Mouse (Mus musculus): ENCODE data around the gene Desi1. TPM values are rescaled to one million over a fixed set of nuclear protein-coding genes. Genes with fewer than 3 reads are reported as not detected.

The Desi1 gene
- total and polyA plus RNA-seq, 3 experiments: 10.0 to 47.3 (median 10.9) TPM

GRCm38 (mm10) chr15:81943176-81943749 is 90.4 kb downstream of the Desi1 start (continued):
- 0 out of 2 replicates have a peak, but pooled peaks have one; percentile 27 for TF ChIP-seq ETS1 (conservative IDR thresholded peaks at IDR 0.05; ENCODE audit: low read depth, low read length)
- TF ChIP-seq MAFK (IDR thresholded peaks at IDR 0.05; ENCODE audit: insufficient replicate concordance, low read length): no peak
- no peak for TF ChIP-seq MAX (IDR thresholded peaks at IDR 0.05; ENCODE audit: low read length)
- TF ChIP-seq USF1 (IDR thresholded peaks at IDR 0.05; ENCODE audit: low read depth, low read length): no peak
- TF ChIP-seq ELF1 (IDR thresholded peaks at IDR 0.05; ENCODE audit: low read depth, low read length): no peak
- TF ChIP-seq MEF2A (IDR thresholded peaks at IDR 0.05; ENCODE audit: borderline replicate concordance, low read depth, low read length): 0 out of 2 replicates have a peak, but pooled peaks have one; percentile 29

Other genes with a start within 250 kb of the Desi1 start
- gene Tef, start 231.4 kb downstream of the Desi1 start, total RNA-seq (2012; rRNA removed): 12.8 and 14.9 TPM in 2 replicates
- 14.4 and 14.7 TPM in 2 replicates for gene Tef, start 231.4 kb downstream of the Desi1 start, total RNA-seq (2014; rRNA removed)
- gene Tef, start 231.4 kb downstream of the Desi1 start, polyA plus RNA-seq (2012; ENCODE audit: insufficient read length, low read depth): 15.8 and 17.2 TPM in 2 replicates
- 21.8 and 25.3 TPM in 2 replicates for gene Tob2, start 175.1 kb downstream of the Desi1 start, total RNA-seq (2012; rRNA removed)
- 5.0 and 5.6 TPM in 2 replicates for gene Tob2, start 175.1 kb downstream of the Desi1 start, total RNA-seq (2014; rRNA removed)
- 18.9 and 22.0 TPM in 2 replicates for gene Tob2, start 175.1 kb downstream of the Desi1 start, polyA plus RNA-seq (2012; ENCODE audit: insufficient read length, low read depth)
- 86.3 and 126 TPM in 2 replicates for gene Phf5a, start 162.0 kb downstream of the Desi1 start, total RNA-seq (2012; rRNA removed)
- 116 and 137 TPM in 2 replicates for gene Phf5a, start 162.0 kb downstream of the Desi1 start, total RNA-seq (2014; rRNA removed)
- gene Phf5a, start 162.0 kb downstream of the Desi1 start, polyA plus RNA-seq (2012; ENCODE audit: insufficient read length, low read depth): 177 and 228 TPM in 2 replicates
- 177 and 190 TPM in 2 replicates for gene Aco2, start 161.6 kb downstream of the Desi1 start, total RNA-seq (2012; rRNA removed)
- 150 and 161 TPM in 2 replicates for gene Aco2, start 161.6 kb downstream of the Desi1 start, total RNA-seq (2014; rRNA removed)
- gene Aco2, start 161.6 kb downstream of the Desi1 start, polyA plus RNA-seq (2012; ENCODE audit: insufficient read length, low read depth): 205 and 222 TPM in 2 replicates
- gene Polr3h, start 107.6 kb downstream of the Desi1 start, total RNA-seq (2012; rRNA removed): 59.3 and 64.9 TPM in 2 replicates
- 40.5 and 40.7 TPM in 2 replicates for gene Polr3h, start 107.6 kb downstream of the Desi1 start, total RNA-seq (2014; rRNA removed)
- 153 and 224 TPM in 2 replicates for gene Polr3h, start 107.6 kb downstream of the Desi1 start, polyA plus RNA-seq (2012; ENCODE audit: insufficient read length, low read depth)
- gene Csdc2, start 97.1 kb downstream of the Desi1 start, total RNA-seq (2012; rRNA removed): 0.08 and 0.13 TPM in 2 replicates
- gene Csdc2, start 97.1 kb downstream of the Desi1 start, total RNA-seq (2014; rRNA removed): not detected in 2 replicates
- 0.43 and 0.45 TPM in 2 replicates for gene Csdc2, start 97.1 kb downstream of the Desi1 start, polyA plus RNA-seq (2012; ENCODE audit: insufficient read length, low read depth)
- gene Pmm1, start 72.9 kb downstream of the Desi1 start, total RNA-seq (2012; rRNA removed): 120 and 128 TPM in 2 replicates
- gene Pmm1, start 72.9 kb downstream of the Desi1 start, total RNA-seq (2014; rRNA removed): 48.3 and 51.8 TPM in 2 replicates
- 140 and 153 TPM in 2 replicates for gene Pmm1, start 72.9 kb downstream of the Desi1 start, polyA plus RNA-seq (2012; ENCODE audit: insufficient read length, low read depth)
- not detected in 2 replicates for gene 1700029P11Rik, start 53.3 kb downstream of the Desi1 start, total RNA-seq (2012; rRNA removed)
- not detected in 2 replicates for gene 1700029P11Rik, start 53.3 kb downstream of the Desi1 start, total RNA-seq (2014; rRNA removed)
- not detected in 2 replicates for gene 1700029P11Rik, start 53.3 kb downstream of the Desi1 start, polyA plus RNA-seq (2012; ENCODE audit: insufficient read length, low read depth)
- 67.3 and 80.0 TPM in 2 replicates for gene Xrcc6, start 46.0 kb downstream of the Desi1 start, total RNA-seq (2012; rRNA removed)
- gene Xrcc6, start 46.0 kb downstream of the Desi1 start, total RNA-seq (2014; rRNA removed): 79.5 and 83.5 TPM in 2 replicates
- gene Xrcc6, start 46.0 kb downstream of the Desi1 start, polyA plus RNA-seq (2012; ENCODE audit: insufficient read length, low read depth): 80.8 and 94.0 TPM in 2 replicates
- gene Snu13, start 13.7 kb upstream of the Desi1 start, total RNA-seq (2012; rRNA removed): 167 and 225 TPM in 2 replicates
- 558 and 575 TPM in 2 replicates for gene Snu13, start 13.7 kb upstream of the Desi1 start, total RNA-seq (2014; rRNA removed)
- gene Snu13, start 13.7 kb upstream of the Desi1 start, polyA plus RNA-seq (2012; ENCODE audit: insufficient read length, low read depth): 433 and 587 TPM in 2 replicates
- gene 4930407I10Rik, start 25.3 kb upstream of the Desi1 start, total RNA-seq (2012; rRNA removed): 0.04 TPM in 2 replicates
- gene 4930407I10Rik, start 25.3 kb upstream of the Desi1 start, total RNA-seq (2014; rRNA removed): not detected in 2 replicates
- gene 4930407I10Rik, start 25.3 kb upstream of the Desi1 start, polyA plus RNA-seq (2012; ENCODE audit: insufficient read length, low read depth): not detected in 2 replicates
- gene Mei1, start 36.1 kb upstream of the Desi1 start, total RNA-seq (2012; rRNA removed): 0.04 TPM in 1 of 2 replicates, not detected in the other
- not detected in 2 replicates for gene Mei1, start 36.1 kb upstream of the Desi1 start, total RNA-seq (2014; rRNA removed)
- gene Mei1, start 36.1 kb upstream of the Desi1 start, polyA plus RNA-seq (2012; ENCODE audit: insufficient read length, low read depth): not detected in 2 replicates
- 37.1 and 48.8 TPM in 2 replicates for gene Ccdc134, start 94.1 kb upstream of the Desi1 start, total RNA-seq (2012; rRNA removed)
- 35.1 and 35.7 TPM in 2 replicates for gene Ccdc134, start 94.1 kb upstream of the Desi1 start, total RNA-seq (2014; rRNA removed)
- 42.9 and 43.6 TPM in 2 replicates for gene Ccdc134, start 94.1 kb upstream of the Desi1 start, polyA plus RNA-seq (2012; ENCODE audit: insufficient read length, low read depth)
- 130 and 159 TPM in 2 replicates for gene Srebf2, start 113.3 kb upstream of the Desi1 start, total RNA-seq (2012; rRNA removed)
- 77.6 and 94.3 TPM in 2 replicates for gene Srebf2, start 113.3 kb upstream of the Desi1 start, total RNA-seq (2014; rRNA removed)
- 214 and 253 TPM in 2 replicates for gene Srebf2, start 113.3 kb upstream of the Desi1 start, polyA plus RNA-seq (2012; ENCODE audit: insufficient read length, low read depth)
- gene Shisa8, start 179.0 kb upstream of the Desi1 start, total RNA-seq (2012; rRNA removed): 152 and 159 TPM in 2 replicates
- 94.6 and 103 TPM in 2 replicates for gene Shisa8, start 179.0 kb upstream of the Desi1 start, total RNA-seq (2014; rRNA removed)
- gene Shisa8, start 179.0 kb upstream of the Desi1 start, polyA plus RNA-seq (2012; ENCODE audit: insufficient read length, low read depth): 64.2 and 83.4 TPM in 2 replicates
- 287 and 334 TPM in 2 replicates for gene Tnfrsf13c, start 190.5 kb upstream of the Desi1 start, total RNA-seq (2012; rRNA removed)
- 188 and 204 TPM in 2 replicates for gene Tnfrsf13c, start 190.5 kb upstream of the Desi1 start, total RNA-seq (2014; rRNA removed)
- 219 and 257 TPM in 2 replicates for gene Tnfrsf13c, start 190.5 kb upstream of the Desi1 start, polyA plus RNA-seq (2012; ENCODE audit: insufficient read length, low read depth)
- gene Cenpm, start 210.9 kb upstream of the Desi1 start, total RNA-seq (2012; rRNA removed): 31.5 and 34.2 TPM in 2 replicates
- 17.1 and 22.8 TPM in 2 replicates for gene Cenpm, start 210.9 kb upstream of the Desi1 start, total RNA-seq (2014; rRNA removed)
- 39.6 and 44.0 TPM in 2 replicates for gene Cenpm, start 210.9 kb upstream of the Desi1 start, polyA plus RNA-seq (2012; ENCODE audit: insufficient read length, low read depth)
- not detected in 2 replicates for gene 1500009C09Rik, start 218.5 kb upstream of the Desi1 start, total RNA-seq (2012; rRNA removed)
- not detected in 2 replicates for gene 1500009C09Rik, start 218.5 kb upstream of the Desi1 start, total RNA-seq (2014; rRNA removed)
- gene 1500009C09Rik, start 218.5 kb upstream of the Desi1 start, polyA plus RNA-seq (2012; ENCODE audit: insufficient read length, low read depth): not detected in 2 replicates
- 0.04 and 0.13 TPM in 2 replicates for gene Sept3, start 241.0 kb upstream of the Desi1 start, total RNA-seq (2012; rRNA removed)
- not detected in 2 replicates for gene Sept3, start 241.0 kb upstream of the Desi1 start, total RNA-seq (2014; rRNA removed)
- 0.07 TPM in 1 of 2 replicates, not detected in the other for gene Sept3, start 241.0 kb upstream of the Desi1 start, polyA plus RNA-seq (2012; ENCODE audit: insufficient read length, low read depth)

Measured in CH12.LX (cell line).